Mouse (Mus musculus): ENCODE measurements around the gene Pmepa1.
A peak's percentile ranks its signal among the peaks of the same experiment; 100 is the strongest.

GRCm38 (mm10) chr2:173187182-173187855, 89.0 kb downstream of the Pmepa1 start:
- TF ChIP-seq CTCF (IDR thresholded peaks at IDR 0.05; ENCODE audit: low read depth, low read length) = no peak
- 0 out of 2 replicates have a peak, but pooled peaks have one; percentile 10 for TF ChIP-seq POLR2A (IDR thresholded peaks at IDR 0.05; ENCODE audit: extremely low read depth, insufficient read depth, low read length)

Measured in liver, adult 2 months (tissue).